Mouse (Mus musculus): ENCODE measurements around the gene Evc.
A peak's percentile ranks its signal among the peaks of the same experiment; 100 is the strongest.

Evc gene

GRCm38 (mm10) chr5:37241651-37242151 is 95.0 kb downstream of the Evc start, which contains the start of gene Crmp1:
Gene Crmp1, plus strand, starts transcription at chr5:37241940.
- peak; percentile 8 for DNase-seq (ENCODE audit: low spot score)

GRCm38 (mm10) chr5:37241224-37241623 is 95.5 kb downstream of the Evc start:
- no peak for DNase-seq (ENCODE audit: low spot score)

- no peak for DNase-seq (ENCODE audit: low spot score)
These were observed 96.1 kb downstream of the Evc start for GRCm38 (mm10) chr5:37240550-37240949.
